Mouse (Mus musculus) small intestine, adult 2 months (tissue): ENCODE measurements at regions not wholly inside any gene's neighbourhood (a gene's known extent, or its start where the extent isn't known, plus 50 kb on each side); places are given as distances from the start of the nearest gene placed in this dataset.

Experiments
- CTCF ChIP-seq: fragments of 200-500 bp; IDR thresholded peaks from 2 replicates; pipeline ENCODE4 v1.5.1; 2012; ENCODE audit warnings: low read depth, mild to moderate bottlenecking, control low read depth, inconsistent platforms, low read length, moderate library complexity, mixed read lengths; ENCODE audit not compliant: insufficient replicate concordance, insufficient read length; ENCODE audit errors: extremely low read depth
- POLR2A ChIP-seq: fragments of 200-500 bp; IDR thresholded peaks from 2 replicates; pipeline ENCODE4 v1.6.1; 2012; ENCODE audit warnings: low read depth, mild to moderate bottlenecking, control low read depth, inconsistent platforms, low read length, moderate library complexity

DNA sequence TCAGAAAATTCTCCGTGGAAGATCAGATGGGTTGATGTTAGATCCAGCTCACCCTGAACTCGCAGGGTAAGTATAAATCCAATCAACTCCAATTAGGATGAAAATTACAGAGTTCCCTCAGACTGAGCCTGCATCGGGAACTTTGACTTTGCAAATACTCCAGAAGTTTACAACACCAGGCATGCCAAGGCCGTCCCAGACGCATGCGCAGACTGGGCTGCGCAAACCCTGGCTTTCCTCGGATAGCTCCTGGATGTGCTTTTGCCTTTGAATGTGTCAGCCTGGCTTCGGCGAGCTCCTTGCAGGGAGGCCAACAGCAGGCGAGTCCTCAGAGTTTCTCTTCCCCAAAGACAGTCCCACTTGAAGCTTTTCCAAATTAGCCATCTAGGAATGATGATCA is 127.6 kb upstream of the Tbx3 start:
- TF ChIP-seq CTCF: no peak
- no peak for TF ChIP-seq POLR2A
